Mouse (Mus musculus): ENCODE results near the gene Cox6b1. TPM values are rescaled to one million over a fixed set of nuclear protein-coding genes. Genes with fewer than 3 reads are reported as not detected.
A peak's percentile ranks its signal among the peaks of the same experiment; 100 is the strongest.

The Cox6b1 gene
- polyA plus RNA-seq, 1 experiment: 1,108 TPM

- Histone ChIP-seq H3K4me3 (no peak overlapping the region), H3K36me3 (ENCODE audit: control insufficient read depth, insufficient read depth) (peaks cover 41% of the 10 kb centered on the region), H3K79me2 (ENCODE audit: control insufficient read depth, insufficient read depth) (peaks cover 9% of the 10 kb centered on the region), H3K27me3 (ENCODE audit: control insufficient read depth, insufficient read depth, insufficient read length) (no peaks in the 10 kb centered on the region), H3K4me2 (ENCODE audit: low read depth) (no peak overlapping the region), H3ac (ENCODE audit: control insufficient read depth, insufficient read length) (no peak overlapping the region)
- no peak for TF ChIP-seq POLR2AphosphoS2 (IDR thresholded peaks at IDR 0.05; ENCODE audit: insufficient read length, low read depth)
Measured at GRCm38 (mm10) chr7:30581547-30581946, 44.4 kb downstream of the Cox6b1 start.

GRCm38 (mm10) chr7:30579950-30580349, 46.0 kb downstream of the Cox6b1 start:
- H3K36me3 ChIP-seq (ENCODE audit: control insufficient read depth, insufficient read depth): peaks cover 45% of the 10 kb centered on the region
- H3K27me3 ChIP-seq (ENCODE audit: control insufficient read depth, insufficient read depth, insufficient read length): no peaks in the 10 kb centered on the region
- no peak for TF ChIP-seq E2F4 (IDR thresholded peaks at IDR 0.05; ENCODE audit: insufficient read depth)
- no peak for TF ChIP-seq MYOG (IDR thresholded peaks at IDR 0.05; ENCODE audit: control insufficient read depth in 1 of 3, insufficient read depth in 1 of 3, insufficient read length in 2 of 3, low read depth in 2 of 3)
- no peak for TF ChIP-seq MAX (IDR thresholded peaks at IDR 0.05; ENCODE audit: low read depth)
- TF ChIP-seq POLR2AphosphoS2 (IDR thresholded peaks at IDR 0.05; ENCODE audit: insufficient read length, low read depth): no peak
- no peak for TF ChIP-seq POLR2A (IDR thresholded peaks at IDR 0.05; ENCODE audit: insufficient read length, low read depth)
- no peak for TF ChIP-seq USF1 (IDR thresholded peaks at IDR 0.05; ENCODE audit: low read depth)
- no peak for TF ChIP-seq TCF3 (IDR thresholded peaks at IDR 0.05; ENCODE audit: insufficient read length, low read depth)
- TF ChIP-seq SRF (IDR thresholded peaks at IDR 0.05; ENCODE audit: control insufficient read depth, insufficient read length, low read depth): no peak
- no peak for TF ChIP-seq REST (IDR thresholded peaks at IDR 0.05; ENCODE audit: insufficient read depth, insufficient read length)
- no peak for TF ChIP-seq CEBPB (IDR thresholded peaks at IDR 0.05; ENCODE audit: insufficient read depth, poor library complexity, severe bottlenecking)
- no peak for TF ChIP-seq TCF12 (IDR thresholded peaks at IDR 0.05; ENCODE audit: insufficient read depth, poor library complexity, severe bottlenecking)
- no peak for TF ChIP-seq MYOD1 (IDR thresholded peaks at IDR 0.05; ENCODE audit: control insufficient read depth in 1 of 3, insufficient read length in 2 of 3, low read depth in 2 of 3)
- no peaks in the 10 kb centered on the region for H3K79me2 ChIP-seq (ENCODE audit: control insufficient read depth, insufficient read depth)
- no peak overlapping the region for H3K4me3 ChIP-seq
- no peak overlapping the region for H3K4me2 ChIP-seq (ENCODE audit: low read depth)
- H3ac ChIP-seq (ENCODE audit: control insufficient read depth, insufficient read length): no peak overlapping the region

GRCm38 (mm10) chr7:30572969-30573368, 53.0 kb downstream of the Cox6b1 start:
- Histone ChIP-seq H3K36me3 (ENCODE audit: control insufficient read depth, insufficient read depth) (peaks cover 32% of the 10 kb centered on the region), H3K4me2 (ENCODE audit: low read depth) (no peak overlapping the region), H3K27me3 (ENCODE audit: control insufficient read depth, insufficient read depth, insufficient read length) (no peaks in the 10 kb centered on the region), H3K4me3 (no peak overlapping the region), H3ac (ENCODE audit: control insufficient read depth, insufficient read length) (no peak overlapping the region), H3K79me2 (ENCODE audit: control insufficient read depth, insufficient read depth) (no peaks in the 10 kb centered on the region)
- TF ChIP-seq SRF (IDR thresholded peaks at IDR 0.05; ENCODE audit: control insufficient read depth, insufficient read length, low read depth) (no peak), POLR2A (IDR thresholded peaks at IDR 0.05; ENCODE audit: insufficient read length, low read depth) (no peak), POLR2AphosphoS2 (IDR thresholded peaks at IDR 0.05; ENCODE audit: insufficient read length, low read depth) (no peak), MYOD1 (IDR thresholded peaks at IDR 0.05; ENCODE audit: control insufficient read depth in 1 of 3, insufficient read length in 2 of 3, low read depth in 2 of 3) (peak; percentile 68 to 93 (median 87)), USF1 (IDR thresholded peaks at IDR 0.05; ENCODE audit: low read depth) (no peak), MAX (IDR thresholded peaks at IDR 0.05; ENCODE audit: low read depth) (no peak), MYOG (IDR thresholded peaks at IDR 0.05; ENCODE audit: control insufficient read depth in 1 of 3, insufficient read depth in 1 of 3, insufficient read length in 2 of 3, low read depth in 2 of 3) (peak; percentile 14 to 93 (median 61)), TCF12 (IDR thresholded peaks at IDR 0.05; ENCODE audit: insufficient read depth, poor library complexity, severe bottlenecking) (peak; percentile 30), TCF3 (IDR thresholded peaks at IDR 0.05; ENCODE audit: insufficient read length, low read depth) (peak; percentile 36)

GRCm38 (mm10) chr7:30572389-30572788, 53.6 kb downstream of the Cox6b1 start:
- TF ChIP-seq TCF12 (IDR thresholded peaks at IDR 0.05; ENCODE audit: insufficient read depth, poor library complexity, severe bottlenecking): no peak
- TF ChIP-seq CEBPB (IDR thresholded peaks at IDR 0.05; ENCODE audit: insufficient read depth, poor library complexity, severe bottlenecking): no peak
- TF ChIP-seq MYOG (IDR thresholded peaks at IDR 0.05; ENCODE audit: control insufficient read depth in 1 of 3, insufficient read depth in 1 of 3, insufficient read length in 2 of 3, low read depth in 2 of 3): no peak
- TF ChIP-seq POLR2AphosphoS2 (IDR thresholded peaks at IDR 0.05; ENCODE audit: insufficient read length, low read depth): no peak
- no peak for TF ChIP-seq USF1 (IDR thresholded peaks at IDR 0.05; ENCODE audit: low read depth)
- TF ChIP-seq TCF3 (IDR thresholded peaks at IDR 0.05; ENCODE audit: insufficient read length, low read depth): no peak
- no peak for TF ChIP-seq SRF (IDR thresholded peaks at IDR 0.05; ENCODE audit: control insufficient read depth, insufficient read length, low read depth)
- no peak for TF ChIP-seq E2F4 (IDR thresholded peaks at IDR 0.05; ENCODE audit: insufficient read depth)
- no peak for TF ChIP-seq MYOD1 (IDR thresholded peaks at IDR 0.05; ENCODE audit: control insufficient read depth in 1 of 3, insufficient read length in 2 of 3, low read depth in 2 of 3)
- Histone ChIP-seq H3K4me2 (ENCODE audit: low read depth) (no peak overlapping the region), H3K36me3 (ENCODE audit: control insufficient read depth, insufficient read depth) (peaks cover 30% of the 10 kb centered on the region), H3K27me3 (ENCODE audit: control insufficient read depth, insufficient read depth, insufficient read length) (no peaks in the 10 kb centered on the region), H3ac (ENCODE audit: control insufficient read depth, insufficient read length) (no peak overlapping the region), H3K79me2 (ENCODE audit: control insufficient read depth, insufficient read depth) (no peaks in the 10 kb centered on the region), H3K4me3 (no peak overlapping the region)

- Histone ChIP-seq H3K4me2 (ENCODE audit: low read depth) (no peak overlapping the region), H3ac (ENCODE audit: control insufficient read depth, insufficient read length) (no peak overlapping the region), H3K79me2 (ENCODE audit: control insufficient read depth, insufficient read depth) (peaks cover 2% of the 10 kb centered on the region), H3K27me3 (ENCODE audit: control insufficient read depth, insufficient read depth, insufficient read length) (no peaks in the 10 kb centered on the region), H3K36me3 (ENCODE audit: control insufficient read depth, insufficient read depth) (peaks cover 17% of the 10 kb centered on the region), H3K4me3 (no peak overlapping the region)
- TF ChIP-seq POLR2A (IDR thresholded peaks at IDR 0.05; ENCODE audit: insufficient read length, low read depth) (peak; percentile 20), E2F4 (IDR thresholded peaks at IDR 0.05; ENCODE audit: insufficient read depth) (no peak), POLR2AphosphoS2 (IDR thresholded peaks at IDR 0.05; ENCODE audit: insufficient read length, low read depth) (peak; percentile 76)
Measured at GRCm38 (mm10) chr7:30567555-30567954, 58.4 kb downstream of the Cox6b1 start.

Other genes starting within 250 kb of the Cox6b1 start
- gene Tyrobp, start 212.4 kb downstream of the Cox6b1 start, polyA plus RNA-seq (2012; fragmentation: generic; extraction: Trizol): not detected
- gene Hcst, start 206.3 kb downstream of the Cox6b1 start, polyA plus RNA-seq (2012; fragmentation: generic; extraction: Trizol): not detected
- 0.07 TPM for gene Nfkbid, start 204.4 kb downstream of the Cox6b1 start, polyA plus RNA-seq (2012; fragmentation: generic; extraction: Trizol)
- gene Aplp1, start 180.6 kb downstream of the Cox6b1 start, polyA plus RNA-seq (2012; fragmentation: generic; extraction: Trizol): 0.26 TPM
- gene Kirrel2, start 168.5 kb downstream of the Cox6b1 start, polyA plus RNA-seq (2012; fragmentation: generic; extraction: Trizol): not detected
- gene Nphs1, start 167.8 kb downstream of the Cox6b1 start, polyA plus RNA-seq (2012; fragmentation: generic; extraction: Trizol): 0.43 TPM
- gene Prodh2, start 132.5 kb downstream of the Cox6b1 start, polyA plus RNA-seq (2012; fragmentation: generic; extraction: Trizol): not detected
- gene Arhgap33, start 91.1 kb downstream of the Cox6b1 start, polyA plus RNA-seq (2012; fragmentation: generic; extraction: Trizol): 8.7 TPM
- 27.8 TPM for gene Hspb6, start 74.0 kb downstream of the Cox6b1 start, polyA plus RNA-seq (2012; fragmentation: generic; extraction: Trizol)
- 3.8 TPM for gene Proser3, start 73.9 kb downstream of the Cox6b1 start, polyA plus RNA-seq (2012; fragmentation: generic; extraction: Trizol)
- 55.3 TPM for gene Lin37, start 66.3 kb downstream of the Cox6b1 start, polyA plus RNA-seq (2012; fragmentation: generic; extraction: Trizol)
- gene U2af1l4, start 62.9 kb downstream of the Cox6b1 start, polyA plus RNA-seq (2012; fragmentation: generic; extraction: Trizol): 72.3 TPM
- gene Gm49396, start 62.8 kb downstream of the Cox6b1 start, polyA plus RNA-seq (2012; fragmentation: generic; extraction: Trizol): 1.0 TPM
- gene Psenen, start 62.5 kb downstream of the Cox6b1 start, polyA plus RNA-seq (2012; fragmentation: generic; extraction: Trizol): 169 TPM
- 0.66 TPM for gene Igflr1, start 60.7 kb downstream of the Cox6b1 start, polyA plus RNA-seq (2012; fragmentation: generic; extraction: Trizol)
- 12.9 TPM for gene Kmt2b, start 37.4 kb downstream of the Cox6b1 start, polyA plus RNA-seq (2012; fragmentation: generic; extraction: Trizol)
- 0.11 TPM for gene Zbtb32, start 27.2 kb downstream of the Cox6b1 start, polyA plus RNA-seq (2012; fragmentation: generic; extraction: Trizol)
- gene Upk1a, start 13.3 kb downstream of the Cox6b1 start, polyA plus RNA-seq (2012; fragmentation: generic; extraction: Trizol): 0.59 TPM
- not detected for gene Etv2, start 9.7 kb upstream of the Cox6b1 start, polyA plus RNA-seq (2012; fragmentation: generic; extraction: Trizol)
- gene Rbm42, start 24.2 kb upstream of the Cox6b1 start, polyA plus RNA-seq (2012; fragmentation: generic; extraction: Trizol): 124 TPM
- 8.4 TPM for gene Haus5, start 38.8 kb upstream of the Cox6b1 start, polyA plus RNA-seq (2012; fragmentation: generic; extraction: Trizol)
- not detected for gene Pmis2, start 45.5 kb upstream of the Cox6b1 start, polyA plus RNA-seq (2012; fragmentation: generic; extraction: Trizol)
- not detected for gene 2200002J24Rik, start 72.8 kb upstream of the Cox6b1 start, polyA plus RNA-seq (2012; fragmentation: generic; extraction: Trizol)
- not detected for gene Atp4a, start 86.1 kb upstream of the Cox6b1 start, polyA plus RNA-seq (2012; fragmentation: generic; extraction: Trizol)
- gene Tmem147, start 103.4 kb upstream of the Cox6b1 start, polyA plus RNA-seq (2012; fragmentation: generic; extraction: Trizol): 241 TPM
- gene Gapdhs, start 117.5 kb upstream of the Cox6b1 start, polyA plus RNA-seq (2012; fragmentation: generic; extraction: Trizol): 0.05 TPM
- gene Sbsn, start 125.3 kb upstream of the Cox6b1 start, polyA plus RNA-seq (2012; fragmentation: generic; extraction: Trizol): 0.79 TPM
- gene Dmkn, start 137.6 kb upstream of the Cox6b1 start, polyA plus RNA-seq (2012; fragmentation: generic; extraction: Trizol): not detected
- not detected for gene Krtdap, start 161.7 kb upstream of the Cox6b1 start, polyA plus RNA-seq (2012; fragmentation: generic; extraction: Trizol)
- gene Ffar2, start 197.6 kb upstream of the Cox6b1 start, polyA plus RNA-seq (2012; fragmentation: generic; extraction: Trizol): not detected
- gene Ffar3, start 230.0 kb upstream of the Cox6b1 start, polyA plus RNA-seq (2012; fragmentation: generic; extraction: Trizol): not detected
- gene Ffar1, start 235.4 kb upstream of the Cox6b1 start, polyA plus RNA-seq (2012; fragmentation: generic; extraction: Trizol): not detected